Mouse (Mus musculus) kidney, adult 8-10 months (tissue): ENCODE data around the gene Stat2.
A peak's percentile ranks its signal among the peaks of the same experiment; 100 is the strongest.

ENCODE experiments used
- DNase-seq, 2 experiments: peaks; one replicate each; pipeline ENCODE4 v3.0.0; 2022

Gene Stat2

DNA sequence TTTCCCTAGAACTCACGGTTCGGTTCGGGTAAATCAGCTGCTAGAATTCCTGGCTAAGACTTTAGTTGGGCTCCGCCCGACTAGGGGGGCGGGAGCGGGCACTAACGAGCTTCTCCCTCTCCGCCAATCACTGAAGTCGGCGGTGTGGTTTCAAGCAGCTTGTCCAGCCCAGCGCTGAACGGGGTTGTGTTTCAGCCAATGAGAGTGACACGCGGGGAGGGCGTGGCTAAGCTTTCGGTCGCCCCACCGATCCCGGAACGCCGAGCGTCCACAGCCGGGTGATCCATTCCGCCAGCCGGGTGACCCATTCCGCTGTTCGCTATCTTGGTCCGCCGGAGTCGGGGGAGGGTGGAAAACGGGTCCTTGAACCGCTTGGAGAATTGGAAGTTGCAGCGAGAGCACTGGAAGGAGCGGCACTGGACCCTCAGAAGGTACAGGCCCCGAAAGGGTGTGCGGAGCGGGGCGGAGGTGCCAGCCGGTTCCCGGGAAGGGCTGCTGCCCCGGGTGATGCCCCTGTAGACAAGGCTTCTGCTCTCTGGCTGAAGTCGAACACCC lies at the start of gene Stat2:
Gene Stat2 (plus strand): TSS at position 273 of the 555 bp plus-strand sequence.
- peak; percentile 99 for DNase-seq

DNA sequence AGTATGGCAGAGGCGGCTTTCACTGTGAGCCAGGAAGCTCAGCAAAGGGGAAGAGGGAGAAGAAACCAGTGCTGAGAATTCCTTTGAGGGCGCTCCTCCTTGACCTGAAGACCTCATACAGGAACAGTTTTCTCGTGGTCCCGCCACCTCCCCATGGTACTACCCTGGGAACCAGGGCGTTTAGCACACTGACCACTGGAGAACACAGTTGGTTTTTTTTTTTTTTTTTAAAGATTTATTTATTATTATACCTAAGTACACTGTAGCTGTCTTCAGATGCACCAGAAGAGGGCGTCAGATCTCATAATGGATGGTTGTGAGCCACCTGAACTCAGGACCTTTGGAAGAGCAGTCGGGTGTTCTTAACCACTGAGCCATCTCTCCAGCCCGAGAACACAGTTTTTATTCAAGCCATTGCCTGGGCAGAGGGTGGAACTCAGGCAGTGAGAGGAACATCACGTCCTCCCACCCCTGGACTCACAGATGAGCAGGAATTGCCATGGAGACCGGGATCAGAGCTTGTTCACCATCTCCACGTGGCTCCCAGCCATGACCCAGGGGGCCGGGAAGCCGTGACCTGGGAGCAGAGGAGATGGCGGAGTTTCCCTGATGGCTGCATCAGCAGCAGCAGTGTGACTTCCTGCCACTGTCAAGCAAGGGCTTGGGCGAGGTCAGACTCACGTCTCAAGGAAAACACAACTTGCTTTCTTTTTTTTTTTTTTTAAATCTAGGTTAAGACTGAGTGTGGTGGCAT lies 48.6 kb upstream of the Stat2 start:
- no peak for DNase-seq

DNA sequence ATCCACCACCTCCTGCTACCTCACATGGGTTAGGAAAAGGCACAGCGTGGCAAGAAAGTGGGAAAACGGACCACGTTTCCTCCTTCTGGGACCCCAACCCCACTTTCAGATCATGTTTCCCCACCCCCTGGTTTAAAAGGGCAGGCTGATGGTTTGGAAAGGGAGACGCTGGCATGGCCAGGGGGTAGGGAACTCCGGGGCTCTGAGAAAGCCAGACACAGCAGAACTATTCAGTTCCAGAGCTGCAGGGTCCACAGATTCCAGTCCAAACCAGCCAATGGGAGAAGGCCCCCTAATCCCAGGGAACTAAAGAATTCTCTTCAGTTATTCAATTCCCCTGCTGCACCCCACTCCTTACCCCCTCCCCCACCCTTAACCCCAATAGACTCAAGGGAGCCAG lies 45.3 kb upstream of the Stat2 start:
- no peak for DNase-seq

DNA sequence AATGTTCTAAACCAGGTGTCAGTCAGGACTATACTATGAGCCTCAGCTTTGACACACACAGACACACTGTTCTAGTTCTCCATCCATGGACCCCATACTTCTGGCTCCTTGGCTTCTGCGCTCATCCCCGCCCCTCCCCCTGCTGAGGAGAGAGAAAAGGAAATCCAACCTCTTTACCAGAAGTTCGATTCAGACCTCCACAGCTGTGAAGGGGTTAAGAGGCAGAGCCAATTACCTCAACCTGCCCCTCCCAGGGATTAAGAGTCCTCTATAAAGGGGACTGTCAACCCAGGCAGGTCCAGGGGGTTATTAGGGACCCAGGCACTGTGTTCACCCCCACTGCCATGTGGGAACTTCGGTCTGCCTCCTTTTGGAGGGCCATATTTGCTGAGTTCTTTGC lies 44.8 kb upstream of the Stat2 start, which contains the start of gene Mip:
Gene Mip (plus strand): TSS at position 301 of the 400 bp plus-strand sequence.
- DNase-seq = no peak

DNA sequence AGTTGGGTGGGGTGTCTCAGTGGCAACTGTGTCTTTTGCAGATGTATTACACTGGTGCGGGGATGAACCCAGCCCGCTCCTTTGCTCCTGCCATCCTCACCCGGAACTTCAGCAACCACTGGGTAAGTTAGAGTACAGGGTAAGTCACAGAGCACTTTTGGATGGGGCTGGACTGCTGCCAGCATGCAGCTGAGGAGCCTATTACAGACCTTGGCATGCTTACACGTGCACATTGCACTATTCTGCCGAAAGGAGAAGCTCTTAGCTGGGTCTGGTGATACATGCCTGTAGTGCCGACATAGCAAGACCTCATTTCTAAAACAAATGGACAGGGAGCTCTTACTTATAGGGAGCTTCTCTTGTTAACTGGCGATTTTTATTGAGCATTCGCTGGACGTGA lies 42.8 kb upstream of the Stat2 start:
- DNase-seq = no peak

DNA sequence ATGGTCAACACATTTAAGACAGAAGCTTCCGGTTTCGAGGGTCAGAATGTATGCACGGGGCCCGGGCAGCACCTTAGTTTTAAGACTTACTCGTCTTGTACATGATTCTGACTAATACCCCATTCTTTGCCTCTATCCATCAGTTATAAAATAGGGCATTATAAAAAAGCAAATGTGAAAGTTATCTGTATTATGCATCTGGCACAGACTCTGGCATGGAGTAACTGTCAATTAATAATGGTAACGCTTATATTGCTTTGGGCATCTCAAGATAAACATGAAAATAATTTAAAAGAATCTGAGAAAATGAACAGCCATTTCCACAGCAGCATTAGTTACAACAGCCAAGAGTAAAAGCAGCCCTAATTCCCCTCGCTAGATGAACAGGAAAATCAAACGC lies 42.4 kb upstream of the Stat2 start:
- DNase-seq = no peak

DNA sequence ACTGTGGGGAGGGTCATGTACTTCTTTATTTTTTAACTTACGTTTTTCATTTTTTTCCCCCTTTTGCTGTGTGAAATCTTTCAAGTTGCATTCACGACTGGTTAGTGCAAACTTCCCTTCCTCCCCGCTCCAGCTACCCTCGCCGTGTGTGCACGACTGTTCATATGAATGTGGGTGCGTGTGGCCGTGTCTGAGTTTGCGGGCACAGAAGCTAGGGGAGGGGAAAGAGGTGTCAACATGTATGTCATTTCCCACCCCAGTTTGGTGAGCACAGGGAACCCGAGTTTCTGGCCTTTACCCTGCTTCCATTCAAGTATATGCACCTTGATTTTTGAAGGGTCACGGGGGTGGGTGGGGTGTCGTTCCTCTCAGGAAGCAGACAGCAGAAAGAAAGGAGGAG lies 39.8 kb upstream of the Stat2 start:
- no peak for DNase-seq

DNA sequence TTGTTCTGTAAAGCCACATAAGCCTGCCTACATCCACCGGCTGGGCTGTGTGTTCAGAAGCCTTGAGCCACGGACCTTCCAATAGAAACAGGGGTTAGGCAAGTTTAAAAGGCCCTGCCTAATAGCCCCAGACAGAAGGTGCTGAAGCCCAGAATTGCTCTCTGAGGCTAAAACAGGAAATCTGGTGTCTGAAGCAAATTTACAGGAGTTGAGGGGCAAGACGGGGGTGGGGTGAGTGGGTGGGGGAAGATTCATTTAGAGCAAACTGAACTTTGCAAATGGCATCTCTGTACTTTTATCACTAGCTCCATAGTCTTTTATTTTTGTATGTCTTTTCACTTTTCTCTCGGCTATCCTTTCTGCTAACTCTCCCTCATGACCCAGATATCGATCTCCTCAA lies 39.2 kb upstream of the Stat2 start:
- no peak for DNase-seq

DNA sequence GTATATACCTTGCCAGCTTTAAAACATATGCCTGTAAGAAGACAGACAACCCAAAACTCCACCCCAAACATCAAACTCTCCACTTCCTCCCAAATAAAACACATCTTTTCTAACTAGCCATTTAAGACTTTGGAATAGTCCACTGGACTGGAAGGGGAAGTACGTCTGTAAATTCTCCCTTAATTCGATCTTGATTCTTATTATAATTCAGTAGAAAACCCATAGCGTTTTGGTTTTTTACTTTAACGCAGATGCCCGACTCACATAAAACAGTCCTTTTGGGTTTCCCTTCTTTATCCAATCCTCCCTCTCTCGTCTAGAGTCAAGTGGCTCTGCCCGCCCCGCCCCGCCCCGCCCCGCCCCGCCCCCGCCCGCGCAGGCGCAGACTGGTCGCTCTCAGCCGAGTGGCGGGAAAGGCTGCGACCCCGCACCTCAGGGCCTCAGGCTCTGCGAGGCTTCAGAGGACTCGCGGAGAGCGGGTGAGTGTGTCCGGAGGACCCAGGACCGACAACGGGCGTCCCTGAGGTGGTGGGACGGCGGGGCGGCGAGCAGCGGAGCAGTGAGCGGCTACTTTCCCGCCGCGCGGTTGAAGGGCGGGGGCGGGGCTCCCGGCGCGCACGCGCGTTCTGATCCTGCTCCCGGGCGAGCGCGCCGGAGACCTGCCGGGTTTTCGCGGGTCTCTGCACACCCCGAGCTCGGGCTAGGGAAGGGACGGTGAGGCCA lies 38.5 kb upstream of the Stat2 start, which contains the start of gene Timeless:
Gene Timeless (plus strand): TSS at position 369 of the 723 bp plus-strand sequence.
- DNase-seq = peak; percentile 74 to 86

DNA sequence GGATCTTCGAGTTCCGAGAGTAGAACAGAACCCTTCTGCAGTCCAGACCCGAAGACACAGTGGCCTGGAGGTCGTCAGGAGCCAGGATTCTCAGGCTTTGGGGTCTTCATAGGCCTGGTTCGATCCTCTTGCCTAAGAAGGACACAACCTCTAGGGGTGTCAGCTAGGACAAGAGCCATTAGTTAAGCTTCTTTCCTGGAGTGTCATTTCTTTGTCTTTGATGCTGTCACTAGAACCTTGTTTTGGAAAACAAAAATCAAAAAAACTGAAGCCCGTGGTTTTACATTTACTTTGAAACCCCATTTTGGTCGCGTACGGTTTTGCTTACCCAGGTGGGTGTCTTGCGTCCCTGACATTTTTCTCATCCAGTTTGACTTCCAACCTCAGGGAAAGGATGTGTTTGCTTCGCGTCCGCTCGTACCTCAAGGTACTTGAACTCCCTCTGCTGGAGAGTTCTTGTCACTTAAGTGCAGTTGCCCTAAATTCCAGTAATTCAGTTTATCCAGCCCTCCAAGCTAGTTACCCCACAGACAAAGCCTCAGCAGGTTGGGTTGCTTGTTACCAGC lies 37.9 kb upstream of the Stat2 start:
- DNase-seq = peak; percentile 62 to 72

DNA sequence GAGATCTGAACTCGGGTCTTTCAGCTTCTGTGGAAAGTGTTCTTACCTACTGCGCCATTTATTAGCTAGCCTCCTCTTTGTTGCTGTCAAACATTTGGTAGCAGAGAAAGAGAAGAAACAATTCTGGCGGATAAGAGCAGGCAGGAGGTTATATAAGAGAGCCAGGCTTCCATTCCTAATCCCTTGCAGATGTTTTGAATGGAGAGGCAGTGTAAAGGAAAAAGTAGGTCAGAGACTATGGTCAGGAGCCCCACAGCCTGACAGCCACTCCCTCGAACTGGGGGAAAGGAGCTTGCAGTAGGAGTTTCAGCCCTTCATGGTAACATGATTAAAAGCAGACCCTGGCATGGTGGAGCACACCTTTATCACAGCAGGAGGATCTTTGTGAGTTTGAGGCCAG lies 34.0 kb upstream of the Stat2 start:
- no peak for DNase-seq

DNA sequence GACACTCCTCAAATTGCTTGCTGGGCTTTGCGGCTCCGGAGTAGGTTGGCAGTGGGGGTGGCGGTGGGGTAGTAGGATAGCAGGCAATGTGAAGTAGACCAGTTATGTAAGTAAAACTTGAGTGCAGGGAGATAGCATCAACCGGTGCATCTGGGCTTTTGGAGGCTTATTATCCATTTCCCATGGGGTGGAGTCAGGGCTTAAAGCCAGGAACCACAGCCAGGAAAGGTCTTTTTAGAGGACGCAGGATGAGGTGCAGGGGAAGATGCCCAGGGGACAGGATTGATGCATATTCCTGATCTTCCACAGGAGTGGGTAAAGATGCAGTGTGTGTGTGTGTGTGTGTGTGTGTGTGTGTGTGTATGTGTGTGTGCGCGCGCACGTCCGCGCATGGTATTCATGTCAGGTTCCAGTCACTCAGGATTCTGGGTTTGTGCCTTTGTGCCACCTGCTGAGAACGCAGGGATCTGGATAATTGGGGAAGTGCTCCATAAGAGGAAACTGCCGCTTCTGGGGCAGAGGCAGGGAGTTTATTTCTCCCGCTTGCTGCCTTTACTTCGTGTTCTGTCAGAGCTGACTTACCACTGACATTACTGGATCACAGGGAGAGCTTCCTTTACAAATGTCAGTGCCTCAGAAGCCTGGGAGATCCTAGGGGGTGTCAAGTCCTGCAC lies 32.4 kb upstream of the Stat2 start:
- peak; percentile 9 to 15 for DNase-seq

DNA sequence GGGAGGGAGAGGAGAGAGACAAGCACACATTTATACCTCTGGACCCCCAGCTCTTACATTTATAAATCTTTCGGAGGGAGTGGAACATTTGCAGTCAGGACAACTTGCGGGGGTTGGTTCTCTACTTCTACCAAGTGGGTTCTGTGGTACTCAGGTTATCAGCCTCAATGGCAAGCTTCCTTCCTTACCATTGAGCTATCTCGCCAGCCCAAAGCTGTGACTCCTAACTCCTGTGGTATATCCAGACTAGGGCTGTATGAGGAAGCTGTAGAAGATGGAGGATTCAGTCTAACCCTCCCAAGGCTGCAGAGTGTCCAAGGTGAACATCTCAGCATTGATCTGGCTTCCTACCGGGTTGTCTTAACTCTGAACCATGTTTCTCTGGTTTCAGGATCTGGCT lies 31.2 kb upstream of the Stat2 start:
- DNase-seq = no peak

DNA sequence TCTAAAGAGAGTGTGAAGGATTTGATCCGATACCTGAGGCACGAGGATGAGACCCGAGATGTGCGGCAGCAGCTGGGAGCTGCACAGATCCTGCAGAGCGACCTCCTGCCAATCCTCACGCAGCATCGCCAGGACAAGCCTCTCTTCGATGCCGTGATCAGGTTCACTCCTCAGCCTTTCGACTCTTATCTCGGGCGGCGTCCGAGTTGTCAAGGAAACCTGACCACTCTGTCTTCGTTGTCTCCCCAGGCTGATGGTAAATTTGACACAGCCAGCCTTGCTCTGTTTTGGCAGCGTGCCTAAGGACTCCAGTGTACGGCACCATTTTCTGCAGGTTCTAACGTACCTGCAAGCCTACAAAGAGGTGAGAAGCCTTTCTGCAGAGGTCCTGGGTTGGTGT lies 30.2 kb upstream of the Stat2 start:
- DNase-seq = no peak

DNA sequence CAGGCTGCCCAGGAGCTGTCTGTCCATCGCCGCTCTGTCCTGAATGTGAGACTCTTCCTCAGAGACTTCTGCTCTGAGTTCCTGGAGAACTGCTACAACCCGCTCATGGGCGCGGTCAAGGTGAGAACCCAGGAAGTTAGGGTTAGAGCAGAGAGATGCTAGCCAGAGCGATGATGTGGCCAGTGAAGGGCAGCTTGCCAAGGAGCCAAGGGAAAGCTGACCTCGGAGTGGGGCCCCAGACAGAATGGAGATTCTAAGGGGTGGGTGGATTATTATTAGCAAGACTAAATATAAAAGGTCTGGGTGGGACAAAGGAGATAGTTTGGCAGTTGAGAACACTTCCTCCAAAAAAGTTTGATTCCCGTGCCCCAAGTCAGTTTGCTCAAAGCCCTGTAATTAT lies 27.1 kb upstream of the Stat2 start:
- no peak for DNase-seq

DNA sequence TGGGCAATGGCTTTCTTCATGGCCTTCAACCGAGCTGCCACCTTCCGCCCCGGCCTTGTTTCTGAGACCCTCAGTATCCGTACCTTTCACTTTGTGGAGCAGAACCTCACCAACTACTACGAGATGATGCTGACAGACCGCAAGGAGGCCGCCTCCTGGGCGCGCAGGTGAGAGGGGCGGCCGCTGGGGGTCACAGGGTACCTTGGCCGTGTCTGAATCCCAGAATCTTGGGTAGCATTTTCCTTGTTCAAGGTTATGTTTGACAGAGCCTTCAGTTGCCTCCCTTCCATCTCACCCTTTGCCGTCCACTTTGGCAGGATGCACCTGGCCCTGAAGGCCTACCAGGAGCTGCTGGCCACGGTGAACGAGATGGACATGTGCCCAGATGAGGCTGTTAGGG lies 26.2 kb upstream of the Stat2 start:
- no peak for DNase-seq

DNA sequence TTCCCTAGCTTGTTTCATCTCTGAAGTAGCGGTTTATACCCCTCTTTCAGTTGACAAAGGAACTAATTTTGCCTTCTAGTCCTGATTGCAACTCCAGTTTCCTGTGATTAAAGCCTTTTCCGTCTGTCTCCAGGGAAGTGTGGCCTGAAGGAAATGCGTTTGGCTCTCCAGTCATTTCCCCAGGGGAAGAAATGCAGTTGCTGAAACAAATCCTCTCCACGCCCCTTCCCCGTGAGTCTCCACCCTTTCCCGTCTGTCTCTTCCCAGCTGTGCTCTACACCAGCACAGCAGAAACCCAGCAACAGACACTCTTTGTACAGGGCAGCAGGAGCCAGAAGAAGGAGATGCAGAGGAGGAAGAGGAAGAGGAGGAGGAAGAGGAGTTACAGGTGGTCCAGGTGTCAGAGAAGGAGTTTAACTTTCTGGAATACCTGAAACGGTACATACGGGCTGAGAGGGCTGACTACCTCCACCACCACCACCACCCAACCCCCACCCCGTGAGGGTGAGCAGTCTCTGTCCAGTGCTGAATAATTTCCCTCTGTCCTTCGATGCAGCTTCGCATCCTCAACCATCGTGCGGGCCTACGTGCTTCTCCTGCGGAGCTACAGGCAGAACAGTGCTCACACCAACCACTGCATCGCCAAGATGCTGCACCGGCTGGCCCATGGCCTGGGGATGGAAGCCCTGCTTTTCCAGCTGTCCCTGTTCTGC lies 23.2 kb upstream of the Stat2 start:
- DNase-seq = peak; percentile 46 to 53

DNA sequence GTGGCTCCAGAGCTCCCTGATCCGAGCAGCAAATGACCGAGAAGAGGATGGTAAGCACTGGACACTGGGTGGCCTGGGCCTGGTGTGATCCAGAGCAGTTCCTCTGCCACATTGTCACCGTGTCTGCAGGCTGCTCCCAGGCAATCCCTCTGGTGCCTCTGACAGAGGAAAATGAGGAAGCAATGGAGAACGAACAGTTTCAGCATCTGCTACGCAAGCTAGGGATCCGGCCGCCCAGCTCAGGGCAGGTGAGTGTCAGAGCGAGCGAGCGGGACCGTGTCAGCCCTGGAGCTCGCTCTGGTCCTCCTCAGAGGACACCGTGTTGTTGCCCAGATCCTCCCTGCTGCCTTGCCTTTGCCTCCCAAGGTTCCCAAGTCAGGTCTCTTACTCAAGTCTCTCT lies 19.8 kb upstream of the Stat2 start:
- DNase-seq = no peak

DNA sequence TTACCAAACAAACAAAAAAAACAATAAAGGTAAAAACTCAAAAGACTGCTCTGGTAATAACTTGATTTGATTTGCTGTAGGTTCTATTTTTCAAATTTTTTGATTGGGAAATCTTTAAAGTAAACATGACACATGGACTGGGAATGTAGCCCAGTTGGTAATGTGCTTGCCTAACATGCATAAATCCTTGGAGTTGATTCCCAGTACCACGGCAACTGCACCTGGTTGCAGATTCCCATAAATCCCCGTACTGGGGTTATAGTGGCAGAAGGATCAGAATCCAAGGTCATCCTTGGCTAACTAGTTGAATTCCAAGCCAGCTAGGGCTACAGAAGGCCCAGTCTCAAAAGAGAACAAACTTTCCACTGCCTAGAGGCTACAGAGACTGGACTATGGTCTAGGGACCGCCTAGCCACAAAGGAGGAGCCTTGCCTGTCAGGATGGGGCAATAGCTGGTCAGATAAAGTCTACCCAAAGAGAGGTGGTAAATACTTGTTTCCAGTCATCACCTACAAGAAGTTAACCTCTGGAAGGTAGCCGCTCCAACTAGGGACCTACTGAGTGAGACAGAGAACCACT lies 16.6 kb upstream of the Stat2 start, which contains the start of gene Apon:
Gene Apon (plus strand): TSS at position 420 of the 579 bp plus-strand sequence.
- DNase-seq = no peak

DNA sequence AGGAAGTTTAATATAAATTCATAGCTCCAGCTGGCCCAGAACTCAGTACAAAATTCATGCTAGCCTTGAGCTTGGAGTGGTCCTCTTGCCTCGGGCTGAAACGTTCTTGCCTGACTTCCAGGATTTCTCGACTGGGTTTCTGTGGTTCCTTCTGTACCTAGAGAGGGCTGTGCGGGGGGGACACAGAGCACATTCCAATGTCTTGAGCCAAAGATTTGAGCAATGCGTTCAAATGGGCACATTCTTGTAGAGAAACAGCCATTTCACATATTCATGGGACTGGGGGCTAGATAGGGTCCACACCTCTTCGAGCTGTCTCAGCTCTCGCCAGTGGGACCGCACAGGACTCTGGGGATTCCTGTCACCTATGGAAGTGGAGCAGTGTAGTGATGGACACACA lies 14.4 kb upstream of the Stat2 start:
- DNase-seq = no peak

DNA sequence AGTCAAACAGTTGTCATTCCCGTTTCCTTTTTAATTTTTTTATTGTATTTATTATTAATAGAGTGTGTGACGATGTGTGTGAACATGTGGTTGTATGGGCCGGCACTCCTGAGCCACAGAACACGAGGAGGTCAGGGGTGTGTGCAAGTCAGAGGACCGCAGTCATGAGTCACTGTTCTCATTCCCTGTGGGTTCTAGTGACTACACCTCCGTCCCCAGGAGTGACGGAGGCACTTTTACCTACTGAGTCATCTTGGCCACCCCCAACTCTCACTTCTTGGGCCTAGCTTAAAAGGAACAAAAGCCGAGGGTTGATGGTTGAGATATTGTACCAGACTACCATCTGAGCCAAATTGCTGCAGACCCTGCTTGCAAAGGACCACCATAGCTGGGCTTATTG lies 14.0 kb upstream of the Stat2 start:
- DNase-seq = no peak

DNA sequence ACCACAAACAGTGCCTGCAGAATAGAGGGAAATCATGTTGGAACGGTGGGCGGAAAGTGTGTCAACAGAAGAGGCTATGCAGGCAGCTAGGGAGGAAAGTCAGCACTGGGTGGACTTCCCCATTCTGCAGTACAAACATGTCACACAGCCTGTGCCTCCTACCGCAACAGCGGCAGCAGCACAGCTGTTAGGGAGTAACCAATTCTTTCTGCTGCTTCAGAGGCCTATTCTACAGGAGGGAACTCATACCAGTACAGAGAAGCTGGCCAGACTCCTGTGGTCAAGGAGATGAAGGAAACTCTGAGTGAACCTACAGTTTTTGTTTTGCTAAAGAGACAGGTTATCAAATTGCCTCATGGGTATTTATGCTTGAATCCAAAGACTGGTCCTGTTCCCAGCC lies 11.4 kb upstream of the Stat2 start:
- no peak for DNase-seq
